Mouse (Mus musculus) spleen, adult 2 months (tissue): ENCODE results near the gene Hibadh. TPM values are rescaled to one million over a fixed set of nuclear protein-coding genes. Genes with fewer than 3 reads are reported as not detected.

Source experiments
- DNase-seq, 2 experiments: peaks; one replicate each; pipeline versions ENCODE4 v3.0.0 to v3.0.0-alpha.2; 2012 to 2021; ENCODE audit warnings: low spot score in 2 of 2, low read depth in 1 of 2
- H3K27ac ChIP-seq: fragments of 200-500 bp; 2 replicates; pipeline ENCODE4 v1.5.1; 2012; ENCODE audit warnings: low read length, inconsistent platforms; ENCODE audit not compliant: insufficient read depth
- H3K27me3 ChIP-seq: fragments of 200-500 bp; 2 replicates; pipeline ENCODE4 v1.6.1; 2012; ENCODE audit warnings: mild to moderate bottlenecking, moderate library complexity, low read length, inconsistent platforms; ENCODE audit not compliant: control insufficient read depth, insufficient read depth
- H3K36me3 ChIP-seq: fragments of 200-500 bp; 2 replicates; pipeline ENCODE4 v1.6.1; 2012; ENCODE audit warnings: mild to moderate bottlenecking, low read length, inconsistent platforms; ENCODE audit not compliant: control insufficient read depth, insufficient read depth
- H3K4me1 ChIP-seq: fragments of 200-500 bp; 2 replicates; pipeline ENCODE4 v1.6.1; 2011; ENCODE audit warnings: inconsistent platforms; ENCODE audit not compliant: control insufficient read depth, insufficient read depth, insufficient read length
- H3K4me3 ChIP-seq: fragments of 200-500 bp; 2 replicates; pipeline ENCODE4 v1.5.1; 2011; ENCODE audit warnings: mild to moderate bottlenecking, inconsistent platforms; ENCODE audit not compliant: insufficient read depth, insufficient read length; ENCODE audit errors: extremely low read depth
- CTCF ChIP-seq: fragments of 200-500 bp; IDR thresholded peaks from 2 replicates; pipeline ENCODE4 v1.5.1; 2011; ENCODE audit warnings: mild to moderate bottlenecking, inconsistent platforms; ENCODE audit not compliant: insufficient read depth, insufficient read length, insufficient replicate concordance; ENCODE audit errors: extremely low read depth
- POLR2A ChIP-seq: fragments of 200-500 bp; IDR thresholded peaks from 2 replicates; pipeline ENCODE4 v1.6.1; 2011; ENCODE audit warnings: low read depth, low read length, inconsistent platforms
- WGBS: fragments of 180-500 bp; shearing (Covaris S2); methylation state at CpG from one replicate; pipeline ENCODE4 v1.1.7; 2018; 5-methylcytosine and 5-hydroxymethylcytosine counted together
- polyA plus RNA-seq: library from polyadenylated mRNA; depleted of rRNA; stranded (reverse); fragments of >200 nt; gene quantifications from 2 replicates; pipeline ENCODE4 v1.2.3, GENCODE M21; 2012

Hibadh gene
- polyA plus RNA-seq, 1 experiment = 13.3 TPM

DNA sequence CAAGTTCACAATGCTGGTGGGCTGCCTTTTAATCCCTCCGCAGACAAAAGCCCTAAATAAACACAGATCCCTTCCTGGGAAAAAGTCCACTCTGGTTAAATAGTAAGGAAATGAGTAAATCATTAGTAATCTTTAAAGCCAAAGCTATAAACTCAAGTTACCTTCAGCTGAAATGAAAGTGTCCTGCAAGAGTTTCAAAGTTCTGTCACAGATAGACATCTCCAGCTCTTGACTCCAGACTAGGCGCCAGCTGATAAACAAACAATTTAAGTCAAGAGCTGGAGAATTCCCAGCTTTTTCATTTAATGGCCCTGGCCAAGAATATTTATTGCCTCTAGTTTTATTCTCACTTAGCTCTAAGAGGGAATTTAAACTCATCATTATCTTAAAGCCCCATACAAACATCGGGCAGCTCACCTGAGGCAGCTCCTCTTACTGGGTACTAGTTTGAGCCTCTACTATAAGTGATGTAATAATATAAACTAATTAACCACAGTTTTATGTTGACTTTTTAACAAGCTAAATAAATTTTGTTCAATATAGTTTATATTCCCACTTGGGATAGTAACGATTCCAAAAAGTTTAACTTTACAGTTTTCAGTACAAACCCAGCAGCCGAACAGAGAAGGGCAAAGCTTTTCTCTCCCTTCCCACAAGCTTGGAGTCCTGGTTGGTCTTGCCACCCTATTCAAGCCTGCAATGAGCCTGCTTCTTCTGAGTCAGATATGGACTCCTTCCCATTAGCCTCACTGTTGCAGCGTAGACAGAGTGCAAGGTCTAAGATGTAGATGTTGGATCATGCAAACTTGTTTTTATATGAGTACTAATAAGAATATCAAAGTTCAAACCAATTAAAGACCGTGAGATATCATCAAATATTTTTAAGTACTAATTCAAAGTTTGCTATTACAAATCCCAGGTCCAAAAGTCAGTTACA is 38.2 kb downstream of the Hibadh start:
- H3K36me3 ChIP-seq = no peaks in the 10 kb centered on the region
- TF ChIP-seq POLR2A (no peak), CTCF (no peak)
- no peak overlapping the region for H3K4me3 ChIP-seq
- H3K4me1 ChIP-seq = no peaks in the 10 kb centered on the region; the same call in 1 of the 2 replicates
- 92% methylated on average over 7 of the region's 7 CpGs for WGBS
- H3K27ac ChIP-seq = no peak overlapping the region
- H3K27me3 ChIP-seq = no peaks in the 10 kb centered on the region
- no peak for DNase-seq

- no peak overlapping the region for H3K27ac ChIP-seq
- 54% methylated on average over 4 of the region's 4 CpGs for WGBS
Observed at GRCm38 (mm10) chr6:52601117-52601516, 39.1 kb downstream of the Hibadh start.

GRCm38 (mm10) chr6:52594752-52595151 is 45.4 kb downstream of the Hibadh start:
- no peak for TF ChIP-seq CTCF
- TF ChIP-seq POLR2A = no peak
- Histone ChIP-seq H3K27me3 (no peaks in the 10 kb centered on the region), H3K27ac (no peak overlapping the region), H3K36me3 (peaks cover 4% of the 10 kb centered on the region; the same call in 1 of the 2 replicates), H3K4me3 (no peak overlapping the region), H3K4me1 (no peaks in the 10 kb centered on the region)
- DNase-seq = no peak
- 78% methylated on average over 1 of the region's 1 CpGs for WGBS

More at GRCm38 (mm10) chr6:52601117-52601516, 39.1 kb downstream of the Hibadh start:
- TF ChIP-seq POLR2A = no peak
- TF ChIP-seq CTCF = no peak
- no peaks in the 10 kb centered on the region for H3K4me1 ChIP-seq
- H3K4me3 ChIP-seq = no peak overlapping the region
- DNase-seq = peak in 1 of 2 experiments; percentile 34
- no peaks in the 10 kb centered on the region for H3K36me3 ChIP-seq
- no peaks in the 10 kb centered on the region for H3K27me3 ChIP-seq

DNA sequence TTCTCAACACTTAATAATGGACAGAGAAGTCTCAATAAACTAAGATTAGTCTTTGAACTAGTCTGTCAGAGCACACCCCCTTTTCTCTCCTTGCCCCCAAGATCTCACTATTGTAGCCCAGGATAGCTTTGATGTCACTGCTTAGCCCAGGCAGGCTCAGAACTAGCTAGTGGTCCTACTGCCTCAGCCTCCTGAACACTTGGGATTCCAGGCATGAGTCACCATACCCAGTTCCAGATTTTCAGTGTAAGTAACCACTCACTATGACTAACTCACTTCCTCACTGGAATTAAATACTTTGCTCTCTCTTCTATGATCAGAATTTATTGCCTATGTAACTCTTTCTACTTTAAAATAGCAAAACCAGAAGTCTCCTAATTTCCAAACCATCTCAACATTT is 53.6 kb downstream of the Hibadh start:
- DNase-seq = no peak
- Histone ChIP-seq H3K4me1 (peaks cover 4% of the 10 kb centered on the region), H3K4me3 (no peak overlapping the region), H3K27ac (no peak overlapping the region), H3K36me3 (peaks cover 4% of the 10 kb centered on the region; the same call in 1 of the 2 replicates), H3K27me3 (no peaks in the 10 kb centered on the region)
- TF ChIP-seq POLR2A = no peak
- TF ChIP-seq CTCF = no peak

DNA sequence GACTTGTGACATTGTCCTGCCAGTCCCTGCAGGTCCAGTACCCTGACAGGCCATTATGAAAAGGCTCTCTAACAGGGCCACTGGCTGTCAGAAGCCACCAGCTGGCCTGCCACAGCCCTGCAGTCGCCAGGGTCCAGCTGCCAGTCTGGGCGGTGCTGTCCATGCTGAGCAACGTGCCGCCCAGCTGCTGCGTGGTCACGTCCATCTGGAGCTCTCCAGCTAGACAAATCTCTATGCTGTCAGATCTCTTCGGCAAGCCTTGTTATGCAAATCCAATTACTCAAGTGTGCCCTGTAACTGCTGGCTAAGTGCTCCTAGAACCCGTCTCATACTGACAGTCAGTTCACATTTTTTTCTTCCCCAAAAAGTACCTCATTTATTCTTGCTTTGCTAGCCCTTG is 55.8 kb downstream of the Hibadh start:
- WGBS = 48% methylated on average over 8 of the region's 8 CpGs
- no peak overlapping the region for H3K4me3 ChIP-seq
- TF ChIP-seq POLR2A = no peak
- TF ChIP-seq CTCF = no peak

GRCm38 (mm10) chr6:52581081-52581480 is 59.1 kb downstream of the Hibadh start:
- H3K4me1 ChIP-seq = peaks cover 4% of the 10 kb centered on the region
- 95% methylated on average over 4 of the region's 4 CpGs for WGBS
- TF ChIP-seq POLR2A (no peak), CTCF (no peak)
- 0 out of 2 replicates have a peak, but pooled peaks cover 1% of the 10 kb centered on the region for H3K36me3 ChIP-seq
- no peaks in the 10 kb centered on the region for H3K27me3 ChIP-seq
- no peak overlapping the region for H3K27ac ChIP-seq
- no peak overlapping the region for H3K4me3 ChIP-seq
- DNase-seq = no peak

More for the DNA sequence above, 55.8 kb downstream of the Hibadh start:
- peaks cover 3% of the 10 kb centered on the region; the same call in 1 of the 2 replicates for H3K36me3 ChIP-seq
- H3K27me3 ChIP-seq = no peaks in the 10 kb centered on the region
- H3K4me1 ChIP-seq = peaks cover 4% of the 10 kb centered on the region
- H3K27ac ChIP-seq = no peak overlapping the region
- DNase-seq = peak in 1 of 2 experiments; percentile 8
